Mouse (Mus musculus) cortical plate, adult 2 months (tissue): ENCODE measurements around the gene Hes1. TPM values are rescaled to one million over a fixed set of nuclear protein-coding genes. Genes with fewer than 3 reads are reported as not detected.
A peak's percentile ranks its signal among the peaks of the same experiment; 100 is the strongest.

Experiments
- H3K27ac ChIP-seq: fragments of 200-500 bp; 2 replicates; pipeline ENCODE4 v1.5.1; 2012; ENCODE audit warnings: low read length, control low read depth, inconsistent platforms; ENCODE audit not compliant: insufficient read depth
- H3K4me1 ChIP-seq: fragments of 200-500 bp; 2 replicates; pipeline ENCODE4 v1.6.1; 2011; ENCODE audit warnings: low read length; ENCODE audit not compliant: control insufficient read depth, insufficient read depth
- H3K4me3 ChIP-seq: fragments of 200-500 bp; 2 replicates; pipeline ENCODE4 v1.5.1; 2011; ENCODE audit warnings: mild to moderate bottlenecking, low read length, control low read depth; ENCODE audit not compliant: insufficient read depth
- CTCF ChIP-seq: fragments of 200-500 bp; IDR thresholded peaks from 2 replicates; pipeline ENCODE4 v1.5.1; 2011; ENCODE audit warnings: mild to moderate bottlenecking, control low read depth, low read length; ENCODE audit not compliant: insufficient read depth; ENCODE audit errors: extremely low read depth
- POLR2A ChIP-seq: fragments of 200-500 bp; IDR thresholded peaks from 2 replicates; pipeline ENCODE4 v1.6.1; 2011; ENCODE audit warnings: mild to moderate bottlenecking, low read length, control low read depth; ENCODE audit not compliant: insufficient read depth; ENCODE audit errors: extremely low read depth
- polyA plus RNA-seq: library from polyadenylated mRNA; depleted of rRNA; stranded (reverse); fragments of >200 nt; gene quantifications from 2 replicates; pipeline ENCODE4 v1.2.3, GENCODE M21; 2012

Hes1 gene
- polyA plus RNA-seq, 1 experiment: 26.8 TPM

- Histone ChIP-seq H3K4me1 (peaks cover 5% of the 10 kb centered on the region; the same call in 1 of the 2 replicates), H3K27ac (no peak overlapping the region), H3K4me3 (no peak overlapping the region)
- TF ChIP-seq POLR2A: no peak
- no peak for TF ChIP-seq CTCF
These were observed 3.8 kb upstream of the Hes1 start for GRCm38 (mm10) chr16:30060412-30060811.

GRCm38 (mm10) chr16:30062242-30063030 lies 1.7 kb upstream of the Hes1 start:
- peak overlapping the region; percentile 85 for H3K27ac ChIP-seq
- H3K4me1 ChIP-seq: peaks cover 5% of the 10 kb centered on the region; the same call in 1 of the 2 replicates
- H3K4me3 ChIP-seq: peak overlapping the region; percentile 73
- TF ChIP-seq CTCF (no peak), POLR2A (no peak)

GRCm38 (mm10) chr16:30063121-30063881 lies 883 bp upstream of the Hes1 start:
- H3K4me1 ChIP-seq: peaks cover 5% of the 10 kb centered on the region; the same call in 1 of the 2 replicates
- TF ChIP-seq CTCF (no peak), POLR2A (no peak)
- H3K4me3 ChIP-seq: peak overlapping the region; percentile 73
- H3K27ac ChIP-seq: peak overlapping the region; percentile 85

- TF ChIP-seq POLR2A: no peak
- TF ChIP-seq CTCF: no peak
- H3K4me1 ChIP-seq: peaks cover 6% of the 10 kb centered on the region; the same call in 1 of the 2 replicates
- peak overlapping the region; percentile 73 for H3K4me3 ChIP-seq
- peak overlapping the region; percentile 78 for H3K27ac ChIP-seq
These were observed 429 bp downstream of the Hes1 start for GRCm38 (mm10) chr16:30064613-30065012.

GRCm38 (mm10) chr16:30065077-30065476 lies 893 bp downstream of the Hes1 start:
- H3K4me1 ChIP-seq: peaks cover 7% of the 10 kb centered on the region; the same call in 1 of the 2 replicates
- TF ChIP-seq CTCF (no peak), POLR2A (peak; percentile 96)
- H3K27ac ChIP-seq: no peak overlapping the region
- peak overlapping the region; percentile 73 for H3K4me3 ChIP-seq

GRCm38 (mm10) chr16:30065537-30066183 lies 1.5 kb downstream of the Hes1 start:
- Histone ChIP-seq H3K4me3 (peak overlapping the region; percentile 73), H3K4me1 (peaks cover 4% of the 10 kb centered on the region; the same call in 1 of the 2 replicates), H3K27ac (peak overlapping the region; percentile 90)
- TF ChIP-seq CTCF (no peak), POLR2A (no peak)

- Histone ChIP-seq H3K4me1 (peaks cover 2% of the 10 kb centered on the region; the same call in 1 of the 2 replicates), H3K4me3 (peak overlapping the region; percentile 73), H3K27ac (peak overlapping the region; percentile 90)
- no peak for TF ChIP-seq CTCF
- TF ChIP-seq POLR2A: 0 out of 2 replicates have a peak, but pooled peaks have one; percentile 22
These were observed 2.1 kb downstream of the Hes1 start for GRCm38 (mm10) chr16:30066184-30066851.

- TF ChIP-seq CTCF: peak; percentile 22; the same call in 1 of the 2 replicates
- peak; percentile 26; the same call in 1 of the 2 replicates for TF ChIP-seq POLR2A
- peaks cover 2% of the 10 kb centered on the region; the same call in 1 of the 2 replicates for H3K4me1 ChIP-seq
These were observed 2.7 kb downstream of the Hes1 start for GRCm38 (mm10) chr16:30066852-30067301.

More at GRCm38 (mm10) chr16:30066852-30067301, 2.7 kb downstream of the Hes1 start:
- peak overlapping the region; percentile 90 for H3K27ac ChIP-seq
- H3K4me3 ChIP-seq: peak overlapping the region; percentile 73
